Mouse (Mus musculus) Muller cell, postnatal 12 days (primary cell): ENCODE measurements around the gene Vsir.

Experiments
- DNase-seq: peaks from one replicate; pipeline ENCODE4 v3.0.0-alpha.2; 2015; ENCODE audit errors: inconsistent ontology term

Vsir gene

GRCm38 (mm10) chr10:60353241-60354002, 6.8 kb downstream of the Vsir start:
- peak; percentile 82 for DNase-seq

- no peak for DNase-seq
Observed at GRCm38 (mm10) chr10:60354003-60354325, 7.3 kb downstream of the Vsir start.

- DNase-seq: peak; percentile 89
Observed at GRCm38 (mm10) chr10:60354881-60355677, 8.4 kb downstream of the Vsir start.

GRCm38 (mm10) chr10:60357441-60357840, 10.8 kb downstream of the Vsir start:
- no peak for DNase-seq

GRCm38 (mm10) chr10:60357901-60358300, 11.2 kb downstream of the Vsir start:
- DNase-seq: no peak

- no peak for DNase-seq
Observed at GRCm38 (mm10) chr10:60358776-60359175, 12.1 kb downstream of the Vsir start.

GRCm38 (mm10) chr10:60361615-60362309, 15.1 kb downstream of the Vsir start:
- DNase-seq: no peak

GRCm38 (mm10) chr10:60362310-60362628, 15.6 kb downstream of the Vsir start:
- no peak for DNase-seq

- no peak for DNase-seq
Observed at GRCm38 (mm10) chr10:60363426-60363825, 16.8 kb downstream of the Vsir start.

- no peak for DNase-seq
Observed at GRCm38 (mm10) chr10:60367145-60367544, 20.5 kb downstream of the Vsir start.

- no peak for DNase-seq
Observed at GRCm38 (mm10) chr10:60367904-60368303, 21.3 kb downstream of the Vsir start.

- no peak for DNase-seq
Observed at GRCm38 (mm10) chr10:60369405-60369804, 22.8 kb downstream of the Vsir start.

- DNase-seq: peak; percentile 33
Observed at GRCm38 (mm10) chr10:60370098-60370497, 23.4 kb downstream of the Vsir start.

GRCm38 (mm10) chr10:60370601-60371061, 24.0 kb downstream of the Vsir start:
- DNase-seq: no peak

- no peak for DNase-seq
Observed at GRCm38 (mm10) chr10:60371596-60372386, 25.1 kb downstream of the Vsir start.

GRCm38 (mm10) chr10:60373543-60373936, 26.9 kb downstream of the Vsir start:
- no peak for DNase-seq

GRCm38 (mm10) chr10:60373937-60374578, 27.4 kb downstream of the Vsir start:
- DNase-seq: no peak

GRCm38 (mm10) chr10:60376704-60377103, 30.1 kb downstream of the Vsir start:
- DNase-seq: no peak

- DNase-seq: peak; percentile 26
Observed at GRCm38 (mm10) chr10:60379419-60379957, 32.8 kb downstream of the Vsir start.

- no peak for DNase-seq
Observed at GRCm38 (mm10) chr10:60380229-60380628, 33.6 kb downstream of the Vsir start.
